Mouse (Mus musculus) G1E (cell line): ENCODE results near the gene Edem2. TPM values are rescaled to one million over a fixed set of nuclear protein-coding genes. Genes with fewer than 3 reads are reported as not detected.
A peak's percentile ranks its signal among the peaks of the same experiment; 100 is the strongest.

ENCODE experiments used
- ATAC-seq: 2 replicates; pipeline ENCODE4 v1.8.0; 2016; ENCODE audit warnings: mild to moderate bottlenecking; ENCODE audit not compliant: insufficient number of reproducible peaks, poor library complexity, low FRiP score, severe bottlenecking; ENCODE audit errors: extremely low read depth
- DNase-seq: peaks from one replicate; pipeline ENCODE4 v3.0.0; 2012; ENCODE audit warnings: low spot score
- H3K27me3 ChIP-seq: 2 replicates; pipeline ENCODE4 v1.6.1; 2012; ENCODE audit warnings: mild to moderate bottlenecking, low read length, inconsistent platforms; ENCODE audit not compliant: insufficient read depth
- H3K36me3 ChIP-seq: replicated peaks from 2 replicates; pipeline ENCODE3; 2012; ENCODE audit warnings: mild to moderate bottlenecking, inconsistent platforms
- H3K4me1 ChIP-seq: 2 replicates; pipeline ENCODE4 v1.6.1; 2012; ENCODE audit warnings: low read depth, low read length, inconsistent platforms, mixed read lengths; ENCODE audit not compliant: insufficient read depth
- H3K4me3 ChIP-seq: 2 replicates; pipeline ENCODE4 v1.5.1; 2012; ENCODE audit warnings: low read depth, mild to moderate bottlenecking, inconsistent platforms, low read length, moderate library complexity, mixed read lengths
- H3K9me3 ChIP-seq: replicated peaks from 2 replicates; pipeline ENCODE4 v1.6.1; 2012; ENCODE audit warnings: inconsistent platforms
- CTCF ChIP-seq: IDR thresholded peaks from 2 replicates; pipeline ENCODE4 v1.5.1; 2012; ENCODE audit warnings: low read depth, low read length, inconsistent platforms, mixed read lengths
- GATA1 ChIP-seq: IDR thresholded peaks from 2 replicates; pipeline ENCODE4 v1.6.1; 2012; ENCODE audit warnings: borderline replicate concordance, low read length, inconsistent platforms, mixed read lengths
- GATA2 ChIP-seq: IDR thresholded peaks from 2 replicates; pipeline ENCODE4 v1.6.1; 2012; ENCODE audit warnings: low read depth, low read length, inconsistent platforms, borderline replicate concordance
- POLR2AphosphoS5 ChIP-seq: IDR thresholded peaks from 2 replicates; pipeline ENCODE4 v1.6.1; 2012; ENCODE audit warnings: low read depth, low read length, inconsistent platforms; ENCODE audit not compliant: insufficient replicate concordance
- TAL1 ChIP-seq: conservative IDR thresholded peaks from 2 replicates; pipeline ENCODE4 v1.6.1; 2012; ENCODE audit warnings: low read depth, low read length, inconsistent platforms, mixed read lengths
- polyA plus RNA-seq: library from polyadenylated mRNA; stranded (reverse); fragments of >175 nt; gene quantifications from 2 replicates; pipeline ENCODE4 v1.2.3, GENCODE M21; 2012
- total RNA-seq, 2 experiments: library from RNA; stranded (forward) in 1 of 2; stranded (reverse) in 1 of 2; fragments of 200-1000 nt in 1 of 2; fragments of >200 nt in 1 of 2; fragmentation: Nextera tagmentation in 1 of 2; gene quantifications; 2 replicates each; pipeline ENCODE4 v1.2.3; 2014 to 2017

Gene Edem2
- total and polyA plus RNA-seq, 3 experiments = 33.8 to 38.3 (median 36.9) TPM

GRCm38 (mm10) chr2:155694564-155694963 lies 34.7 kb downstream of the Edem2 start:
- TF ChIP-seq GATA1 = no peak
- no peak for TF ChIP-seq POLR2AphosphoS5
- no peak for TF ChIP-seq CTCF
- TF ChIP-seq TAL1 = no peak
- H3K36me3 ChIP-seq = peaks cover 8% of the 10 kb centered on the region

GRCm38 (mm10) chr2:155693136-155693535 lies 36.1 kb downstream of the Edem2 start:
- Histone ChIP-seq H3K27me3 (no peaks in the 10 kb centered on the region), H3K4me1 (peaks cover 37% of the 10 kb centered on the region), H3K9me3 (no peaks in the 10 kb centered on the region), H3K36me3 (peaks cover 11% of the 10 kb centered on the region), H3K4me3 (no peak overlapping the region)
- DNase-seq (no peak), ATAC-seq (no peak)
- TF ChIP-seq GATA2 (no peak), CTCF (no peak), GATA1 (no peak), TAL1 (no peak), POLR2AphosphoS5 (no peak)

More at GRCm38 (mm10) chr2:155694564-155694963, 34.7 kb downstream of the Edem2 start:
- ATAC-seq (no peak), DNase-seq (no peak)
- H3K27me3 ChIP-seq = no peaks in the 10 kb centered on the region
- peaks cover 37% of the 10 kb centered on the region for H3K4me1 ChIP-seq
- no peaks in the 10 kb centered on the region for H3K9me3 ChIP-seq
- H3K4me3 ChIP-seq = no peak overlapping the region

GRCm38 (mm10) chr2:155691723-155692493 lies 37.4 kb downstream of the Edem2 start, which contains the start of gene Trpc4ap:
Gene Trpc4ap, minus strand, starts transcription at chr2:155692384.
- DNase-seq (peak; percentile 87), ATAC-seq (peak; percentile 95)
- peaks cover 43% of the 10 kb centered on the region for H3K4me1 ChIP-seq
- no peaks in the 10 kb centered on the region for H3K9me3 ChIP-seq
- H3K4me3 ChIP-seq = peak within 1 kb of the TSS; percentile 99
- H3K36me3 ChIP-seq = peaks cover 20% of the 10 kb centered on the region
- peak; percentile 93 for TF ChIP-seq CTCF
- TF ChIP-seq GATA2 = no peak
- H3K27me3 ChIP-seq = no peaks in the 10 kb centered on the region

GRCm38 (mm10) chr2:155691336-155691722 lies 37.9 kb downstream of the Edem2 start:
- no peak for ATAC-seq
- no peaks in the 10 kb centered on the region for H3K9me3 ChIP-seq
- H3K4me3 ChIP-seq = peak overlapping the region; percentile 99
- peaks cover 43% of the 10 kb centered on the region for H3K4me1 ChIP-seq
- DNase-seq = no peak
- no peaks in the 10 kb centered on the region for H3K27me3 ChIP-seq
- peaks cover 23% of the 10 kb centered on the region for H3K36me3 ChIP-seq
- no peak for TF ChIP-seq TAL1
- no peak for TF ChIP-seq GATA2
- no peak for TF ChIP-seq POLR2AphosphoS5
- no peak for TF ChIP-seq CTCF
- TF ChIP-seq GATA1 = no peak

GRCm38 (mm10) chr2:155689211-155689610 lies 40.1 kb downstream of the Edem2 start:
- peaks cover 36% of the 10 kb centered on the region for H3K4me1 ChIP-seq
- ATAC-seq = no peak
- no peaks in the 10 kb centered on the region for H3K9me3 ChIP-seq
- H3K27me3 ChIP-seq = no peaks in the 10 kb centered on the region
- no peak overlapping the region for H3K4me3 ChIP-seq
- TF ChIP-seq CTCF = no peak
- no peak for TF ChIP-seq POLR2AphosphoS5
- TF ChIP-seq GATA2 = no peak
- no peak for TF ChIP-seq TAL1
- no peak for DNase-seq
- H3K36me3 ChIP-seq = peaks cover 34% of the 10 kb centered on the region

- no peak overlapping the region for H3K4me3 ChIP-seq
- H3K36me3 ChIP-seq = peaks cover 39% of the 10 kb centered on the region
- DNase-seq (no peak), ATAC-seq (no peak)
- H3K27me3 ChIP-seq = no peaks in the 10 kb centered on the region
- H3K4me1 ChIP-seq = peaks cover 44% of the 10 kb centered on the region
- TF ChIP-seq POLR2AphosphoS5 = no peak
- no peak for TF ChIP-seq TAL1
- TF ChIP-seq GATA1 = no peak
- no peak for TF ChIP-seq CTCF
- no peak for TF ChIP-seq GATA2
- no peaks in the 10 kb centered on the region for H3K9me3 ChIP-seq
These were observed 41.5 kb downstream of the Edem2 start for GRCm38 (mm10) chr2:155687746-155688145.
